Mouse (Mus musculus) heart, postnatal 0 days (tissue): ENCODE results near the gene Ywhaq.
"Not testable (repeated sequence)": the region's sequence is repeated elsewhere in the genome, so short reads cannot be mapped to it uniquely, and the experiment has no call there.

Experiments
- CTCF ChIP-seq: IDR thresholded peaks from 2 replicates; pipeline ENCODE4 v1.5.1; 2016; ENCODE audit warnings: antibody characterized with exemption, control low read depth, low read depth
- EP300 ChIP-seq: IDR thresholded peaks from 2 replicates; pipeline ENCODE4 v1.6.1; 2016; ENCODE audit warnings: antibody characterized with exemption, low read depth

GRCm38 (mm10) chr12:21378765-21379346, 38.6 kb downstream of the Ywhaq start:
- not testable (repeated sequence) for TF ChIP-seq CTCF, EP300
